Mouse (Mus musculus) WW6 (cell line): ENCODE data around the gene Spsb1.

Source experiments
- DNase-seq: peaks from one replicate; pipeline ENCODE4 v3.0.0-alpha.2; 2013; ENCODE audit warnings: low read depth, low spot score

The Spsb1 gene

GRCm38 (mm10) chr4:149952201-149952600 lies 2.6 kb downstream of the Spsb1 start:
- DNase-seq, result no peak

GRCm38 (mm10) chr4:149951201-149951600 lies 3.6 kb downstream of the Spsb1 start:
- DNase-seq, result no peak

- DNase-seq, result no peak
Observed at GRCm38 (mm10) chr4:149949691-149950090, 5.2 kb downstream of the Spsb1 start.

- no peak for DNase-seq
Observed at GRCm38 (mm10) chr4:149948119-149948518, 6.7 kb downstream of the Spsb1 start.

- DNase-seq, result no peak
Observed at GRCm38 (mm10) chr4:149947396-149947795, 7.4 kb downstream of the Spsb1 start.

GRCm38 (mm10) chr4:149945194-149945593 lies 9.6 kb downstream of the Spsb1 start:
- DNase-seq, result no peak

- no peak for DNase-seq
Observed at GRCm38 (mm10) chr4:149944214-149944613, 10.6 kb downstream of the Spsb1 start.

- DNase-seq, result no peak
Observed at GRCm38 (mm10) chr4:149942831-149943741, 11.8 kb downstream of the Spsb1 start.

GRCm38 (mm10) chr4:149941067-149941755 lies 13.6 kb downstream of the Spsb1 start:
- DNase-seq, result no peak

- no peak for DNase-seq
Observed at GRCm38 (mm10) chr4:149938701-149939100, 16.1 kb downstream of the Spsb1 start.

GRCm38 (mm10) chr4:149936921-149937320 lies 17.9 kb downstream of the Spsb1 start:
- peak; percentile 53 for DNase-seq

- DNase-seq, result no peak
Observed at GRCm38 (mm10) chr4:149935470-149935869, 19.4 kb downstream of the Spsb1 start.

GRCm38 (mm10) chr4:149933519-149934245 lies 21.2 kb downstream of the Spsb1 start:
- no peak for DNase-seq

- DNase-seq, result no peak
Observed at GRCm38 (mm10) chr4:149933025-149933424, 21.8 kb downstream of the Spsb1 start.

GRCm38 (mm10) chr4:149932108-149932815 lies 22.6 kb downstream of the Spsb1 start:
- no peak for DNase-seq

- DNase-seq, result no peak
Observed at GRCm38 (mm10) chr4:149930755-149931154, 24.1 kb downstream of the Spsb1 start.

- no peak for DNase-seq
Observed at GRCm38 (mm10) chr4:149923014-149923413, 31.8 kb downstream of the Spsb1 start.

- no peak for DNase-seq
Observed at GRCm38 (mm10) chr4:149922121-149922718, 32.6 kb downstream of the Spsb1 start.

GRCm38 (mm10) chr4:149920886-149921285 lies 34.0 kb downstream of the Spsb1 start:
- no peak for DNase-seq

- no peak for DNase-seq
Observed at GRCm38 (mm10) chr4:149918455-149919070, 36.3 kb downstream of the Spsb1 start.

GRCm38 (mm10) chr4:149916831-149917230 lies 38.0 kb downstream of the Spsb1 start:
- no peak for DNase-seq
